Mouse (Mus musculus) forebrain, embryonic 12.5 days (tissue): Measurements from ENCODE around the gene Ndufs8. TPM values are rescaled to one million over a fixed set of nuclear protein-coding genes. Genes with fewer than 3 reads are reported as not detected.
A peak's percentile ranks its signal among the peaks of the same experiment; 100 is the strongest.
"Not testable (repeated sequence)": the region's sequence is repeated elsewhere in the genome, so short reads cannot be mapped to it uniquely, and the experiment has no call there.

Experiments
- ATAC-seq: fragments of 200-750 bp; cut with Nextera tagmentation; 2 replicates; pipeline ENCODE4 v1.8.0; 2017; ENCODE audit warnings: moderate TSS enrichment; ENCODE audit not compliant: low FRiP score
- H3K27ac ChIP-seq: fragments of 300-500 bp; sonication (generic); 2 replicates; pipeline ENCODE4 v1.5.1; 2016; ENCODE audit warnings: mild to moderate bottlenecking
- H3K27me3 ChIP-seq: fragments of 300-500 bp; sonication (generic); 2 replicates; pipeline ENCODE4 v1.6.1; 2016; ENCODE audit warnings: mild to moderate bottlenecking
- H3K36me3 ChIP-seq: fragments of 300-500 bp; sonication (generic); replicated peaks from 2 replicates; pipeline ENCODE4 v1.6.1; 2016; ENCODE audit warnings: mild to moderate bottlenecking
- H3K4me1 ChIP-seq: fragments of 300-500 bp; sonication (generic); 2 replicates; pipeline ENCODE4 v1.6.1; 2016
- H3K4me2 ChIP-seq: fragments of 300-500 bp; sonication (generic); 2 replicates; pipeline ENCODE4 v1.6.1; 2016; ENCODE audit warnings: mild to moderate bottlenecking, moderate library complexity
- H3K4me3 ChIP-seq: fragments of 300-500 bp; sonication (generic); replicated peaks from 2 replicates; pipeline ENCODE4 v1.5.1; 2016; ENCODE audit warnings: mild to moderate bottlenecking
- H3K9ac ChIP-seq: fragments of 300-500 bp; sonication (generic); 2 replicates; pipeline ENCODE4 v1.6.1; 2016; ENCODE audit warnings: mild to moderate bottlenecking
- H3K9me3 ChIP-seq: fragments of 300-500 bp; sonication (generic); 2 replicates; pipeline ENCODE4 v1.6.1; 2016
- WGBS: fragments of 180-500 bp; shearing (Covaris S2); methylation state at CpG from one replicate; pipeline ENCODE4 v1.1.7; 2016; 5-methylcytosine and 5-hydroxymethylcytosine counted together
- polyA plus RNA-seq: library from polyadenylated mRNA; unstranded; fragments of >200 nt; fragmentation: Nextera tagmentation; extraction: Ambion mirVana; gene quantifications from 2 replicates; pipeline ENCODE4 v1.2.1, GENCODE M21; 2016

Gene Ndufs8
- 166 and 168 TPM in 2 replicates for polyA plus RNA-seq

- H3K36me3 ChIP-seq, result peaks cover 34% of the 10 kb centered on the region
- under 1% methylated on average over 43 of the region's 43 CpGs for WGBS
- peaks cover 25% of the 10 kb centered on the region for H3K4me1 ChIP-seq
- H3K4me2 ChIP-seq, result peak within 1 kb of the TSS; percentile 71
- ATAC-seq, result peak; percentile 99
- peak within 1 kb of the TSS; percentile 60 for H3K9ac ChIP-seq
- peak within 1 kb of the TSS; percentile 79 for H3K27ac ChIP-seq
- H3K9me3 ChIP-seq, result no peaks in the 10 kb centered on the region
- H3K4me3 ChIP-seq, result peak within 1 kb of the TSS; percentile 59
- no peaks in the 10 kb centered on the region for H3K27me3 ChIP-seq
Observed at GRCm38 (mm10) chr19:3912337-3913204, at the start of gene Ndufs8. Ndufs8 (minus strand) TSS chr19:3912774.

GRCm38 (mm10) chr19:3961805-3962204 is 49.2 kb upstream of the Ndufs8 start:
- not testable (repeated sequence) for H3K4me1 ChIP-seq, H3K27me3 ChIP-seq, H3K9ac ChIP-seq, H3K36me3 ChIP-seq, H3K4me3 ChIP-seq, H3K4me2 ChIP-seq, H3K27ac ChIP-seq, H3K9me3 ChIP-seq, ATAC-seq
- 86% methylated on average over 6 of the region's 6 CpGs for WGBS

- H3K4me1 ChIP-seq, result no peaks in the 10 kb centered on the region
- no peak overlapping the region for H3K9ac ChIP-seq
- no peak overlapping the region for H3K27ac ChIP-seq
- no peaks in the 10 kb centered on the region for H3K9me3 ChIP-seq
- no peak overlapping the region for H3K4me2 ChIP-seq
- ATAC-seq, result no peak
- H3K27me3 ChIP-seq, result no peaks in the 10 kb centered on the region
- no peak overlapping the region for H3K4me3 ChIP-seq
- H3K36me3 ChIP-seq, result no peaks in the 10 kb centered on the region
- 91% methylated on average over 5 of the region's 5 CpGs for WGBS
Observed at GRCm38 (mm10) chr19:3960211-3960610, 47.6 kb upstream of the Ndufs8 start.

GRCm38 (mm10) chr19:3959030-3959429 is 46.5 kb upstream of the Ndufs8 start:
- no peak for ATAC-seq
- Histone ChIP-seq H3K4me3 (no peak overlapping the region), H3K9ac (no peak overlapping the region), H3K27me3 (0 out of 2 replicates have a peak, but pooled peaks cover 4% of the 10 kb centered on the region), H3K27ac (no peak overlapping the region), H3K4me2 (no peak overlapping the region), H3K9me3 (no peaks in the 10 kb centered on the region), H3K4me1 (no peaks in the 10 kb centered on the region), H3K36me3 (no peaks in the 10 kb centered on the region)

- ATAC-seq, result no peak
- H3K36me3 ChIP-seq, result no peaks in the 10 kb centered on the region
- 0 out of 2 replicates have a peak, but pooled peaks cover 4% of the 10 kb centered on the region for H3K27me3 ChIP-seq
- no peaks in the 10 kb centered on the region for H3K4me1 ChIP-seq
- no peak within 1 kb of the TSS for H3K9ac ChIP-seq
- H3K27ac ChIP-seq, result no peak within 1 kb of the TSS
- 89% methylated on average over 4 of the region's 4 CpGs for WGBS
- no peak within 1 kb of the TSS for H3K4me3 ChIP-seq
- H3K4me2 ChIP-seq, result no peak within 1 kb of the TSS
- no peaks in the 10 kb centered on the region for H3K9me3 ChIP-seq
Observed at GRCm38 (mm10) chr19:3958470-3958869, 45.9 kb upstream of the Ndufs8 start, which contains the start of gene Aldh3b3. Aldh3b3 (plus strand) TSS chr19:3958645.

- H3K27ac ChIP-seq, H3K9ac ChIP-seq, H3K27me3 ChIP-seq, H3K4me2 ChIP-seq, H3K4me3 ChIP-seq, H3K9me3 ChIP-seq, H3K36me3 ChIP-seq, H3K4me1 ChIP-seq, ATAC-seq: not testable (repeated sequence)
- 80% methylated on average over 5 of the region's 5 CpGs for WGBS
Observed at GRCm38 (mm10) chr19:3957296-3958036, 44.9 kb upstream of the Ndufs8 start.

GRCm38 (mm10) chr19:3955804-3956203 is 43.2 kb upstream of the Ndufs8 start:
- H3K4me1 ChIP-seq, result no peaks in the 10 kb centered on the region
- no peak for ATAC-seq
- no peak overlapping the region for H3K27ac ChIP-seq
- 63% methylated on average over 4 of the region's 4 CpGs for WGBS
- H3K4me3 ChIP-seq, result no peak overlapping the region
- H3K36me3 ChIP-seq, result no peaks in the 10 kb centered on the region
- H3K9me3 ChIP-seq, result no peaks in the 10 kb centered on the region
- no peak overlapping the region for H3K4me2 ChIP-seq
- H3K9ac ChIP-seq, result no peak overlapping the region
- H3K27me3 ChIP-seq, result 0 out of 2 replicates have a peak, but pooled peaks cover 4% of the 10 kb centered on the region

- Histone ChIP-seq H3K27me3 (0 out of 2 replicates have a peak, but pooled peaks cover 4% of the 10 kb centered on the region), H3K4me2 (no peak overlapping the region), H3K9me3 (no peaks in the 10 kb centered on the region), H3K27ac (no peak overlapping the region), H3K36me3 (no peaks in the 10 kb centered on the region), H3K4me3 (no peak overlapping the region), H3K4me1 (no peaks in the 10 kb centered on the region), H3K9ac (no peak overlapping the region)
- 89% methylated on average over 3 of the region's 3 CpGs for WGBS
- ATAC-seq, result no peak
Observed at GRCm38 (mm10) chr19:3955033-3955432, 42.5 kb upstream of the Ndufs8 start.

GRCm38 (mm10) chr19:3952099-3952498 is 39.5 kb upstream of the Ndufs8 start:
- Histone ChIP-seq H3K4me1 (no peaks in the 10 kb centered on the region), H3K4me2 (no peak overlapping the region), H3K9ac (no peak overlapping the region), H3K27ac (no peak overlapping the region), H3K36me3 (no peaks in the 10 kb centered on the region), H3K9me3 (no peaks in the 10 kb centered on the region), H3K4me3 (no peak overlapping the region), H3K27me3 (0 out of 2 replicates have a peak, but pooled peaks cover 4% of the 10 kb centered on the region)
- 68% methylated on average over 1 of the region's 1 CpGs for WGBS
- no peak for ATAC-seq

GRCm38 (mm10) chr19:3951461-3951860 is 38.9 kb upstream of the Ndufs8 start:
- no peaks in the 10 kb centered on the region for H3K9me3 ChIP-seq
- H3K27ac ChIP-seq, result no peak overlapping the region
- no peaks in the 10 kb centered on the region for H3K36me3 ChIP-seq
- H3K4me1 ChIP-seq, result no peaks in the 10 kb centered on the region
- ATAC-seq, result no peak
- no peak overlapping the region for H3K4me2 ChIP-seq
- no peak overlapping the region for H3K9ac ChIP-seq
- no peak overlapping the region for H3K4me3 ChIP-seq
- H3K27me3 ChIP-seq, result 0 out of 2 replicates have a peak, but pooled peaks cover 4% of the 10 kb centered on the region

GRCm38 (mm10) chr19:3950331-3950730 is 37.8 kb upstream of the Ndufs8 start:
- no peak overlapping the region for H3K4me3 ChIP-seq
- H3K27ac ChIP-seq, result no peak overlapping the region
- H3K4me2 ChIP-seq, result no peak overlapping the region
- no peaks in the 10 kb centered on the region for H3K36me3 ChIP-seq
- H3K9me3 ChIP-seq, result no peaks in the 10 kb centered on the region
- H3K4me1 ChIP-seq, result no peaks in the 10 kb centered on the region
- WGBS, result 79% methylated on average over 3 of the region's 3 CpGs
- ATAC-seq, result no peak
- 0 out of 2 replicates have a peak, but pooled peaks cover 4% of the 10 kb centered on the region for H3K27me3 ChIP-seq
- no peak overlapping the region for H3K9ac ChIP-seq

GRCm38 (mm10) chr19:3948546-3948945 is 36.0 kb upstream of the Ndufs8 start:
- H3K4me3 ChIP-seq, result no peak overlapping the region
- H3K9me3 ChIP-seq, result no peaks in the 10 kb centered on the region
- no peak for ATAC-seq
- no peak overlapping the region for H3K9ac ChIP-seq
- H3K4me2 ChIP-seq, result no peak overlapping the region
- H3K27ac ChIP-seq, result no peak overlapping the region
- H3K27me3 ChIP-seq, result peaks cover 8% of the 10 kb centered on the region; the same call in 1 of the 2 replicates
- H3K36me3 ChIP-seq, result no peaks in the 10 kb centered on the region
- no peaks in the 10 kb centered on the region for H3K4me1 ChIP-seq
- WGBS, result 68% methylated on average over 14 of the region's 14 CpGs
